Mouse (Mus musculus) thymus, postnatal 4 days (tissue): ENCODE results near the gene Tcstv3.
"Not testable (repeated sequence)": the region's sequence is repeated elsewhere in the genome, so short reads cannot be mapped to it uniquely, and the experiment has no call there.

Experiments
- DNase-seq: peaks from one replicate; pipeline ENCODE4 v3.0.0; 2021

The Tcstv3 gene

GRCm38 (mm10) chr13:120316578-120316977, at the start of gene Tcstv3:
Tcstv3 (plus strand) TSS chr13:120316878.
- DNase-seq = not testable (repeated sequence)

GRCm38 (mm10) chr13:120277837-120278236, 38.8 kb upstream of the Tcstv3 start:
- DNase-seq = not testable (repeated sequence)

- peak; percentile 13 for DNase-seq
Observed at GRCm38 (mm10) chr13:120278784-120279183, 37.9 kb upstream of the Tcstv3 start.

GRCm38 (mm10) chr13:120299324-120299894, 17.3 kb upstream of the Tcstv3 start:
- peak; percentile 20 for DNase-seq

DNA sequence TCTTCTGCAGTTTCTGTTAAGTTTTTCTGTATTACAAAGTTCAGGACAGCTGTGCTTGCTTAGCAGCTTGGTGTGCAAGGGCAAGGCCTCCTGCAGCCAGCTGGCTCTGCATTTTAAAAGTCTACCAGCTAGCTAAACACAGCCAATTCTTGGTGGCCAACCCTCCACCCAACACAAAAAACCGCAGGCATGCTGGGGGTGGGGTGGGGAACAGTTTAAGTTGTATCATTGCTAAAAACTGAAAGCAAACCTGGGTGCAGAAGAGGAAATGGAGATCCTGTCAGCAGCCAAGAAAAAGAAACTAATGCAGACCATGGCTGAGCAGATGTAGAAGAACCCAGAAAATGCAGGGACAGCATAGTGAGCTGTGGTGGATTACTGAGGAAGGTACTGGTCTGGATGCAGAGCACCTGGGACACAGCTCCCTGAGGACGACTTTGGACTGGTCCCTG, 16.7 kb upstream of the Tcstv3 start, which contains the start of gene BC147527:
Gene BC147527 (plus strand): TSS at position 402 of the 452 bp plus-strand sequence.
- DNase-seq = peak; percentile 70

GRCm38 (mm10) chr13:120300853-120301252, 15.8 kb upstream of the Tcstv3 start:
- no peak for DNase-seq

DNA sequence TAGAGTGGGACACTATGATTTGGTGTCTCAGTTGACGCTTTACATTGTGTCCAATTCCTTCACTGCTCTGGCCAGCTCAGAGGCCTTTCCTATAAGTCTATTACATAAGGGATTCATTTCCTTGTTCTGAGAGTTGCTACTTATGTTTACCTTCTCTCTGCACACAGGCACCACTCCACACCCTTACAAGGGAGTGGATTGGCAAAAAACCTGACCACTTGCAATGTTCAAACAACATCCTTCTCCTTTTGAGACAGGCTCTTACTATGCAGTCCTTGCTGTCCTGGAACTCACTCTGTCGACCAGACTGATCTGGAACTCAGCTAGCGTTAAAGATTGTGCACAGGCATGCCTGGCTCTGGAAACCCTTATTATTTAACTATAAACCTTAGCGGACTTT, 5.9 kb upstream of the Tcstv3 start:
- no peak for DNase-seq

GRCm38 (mm10) chr13:120313584-120313983, 3.1 kb upstream of the Tcstv3 start:
- peak; percentile 66 for DNase-seq

GRCm38 (mm10) chr13:120320183-120320582, 3.5 kb downstream of the Tcstv3 start:
- DNase-seq = no peak

GRCm38 (mm10) chr13:120320721-120321120, 4.0 kb downstream of the Tcstv3 start:
- DNase-seq = no peak
